Mouse (Mus musculus) liver, embryonic 14.5 days (tissue): Measurements from ENCODE around the gene Klhl10.

Experiments
- CTCF ChIP-seq: IDR thresholded peaks from 2 replicates; pipeline ENCODE4 v1.5.1; 2016; ENCODE audit warnings: antibody characterized with exemption, low read depth, control low read depth
- EP300 ChIP-seq: IDR thresholded peaks from 2 replicates; pipeline ENCODE4 v1.6.1; 2016; ENCODE audit warnings: antibody characterized with exemption, low read depth

DNA sequence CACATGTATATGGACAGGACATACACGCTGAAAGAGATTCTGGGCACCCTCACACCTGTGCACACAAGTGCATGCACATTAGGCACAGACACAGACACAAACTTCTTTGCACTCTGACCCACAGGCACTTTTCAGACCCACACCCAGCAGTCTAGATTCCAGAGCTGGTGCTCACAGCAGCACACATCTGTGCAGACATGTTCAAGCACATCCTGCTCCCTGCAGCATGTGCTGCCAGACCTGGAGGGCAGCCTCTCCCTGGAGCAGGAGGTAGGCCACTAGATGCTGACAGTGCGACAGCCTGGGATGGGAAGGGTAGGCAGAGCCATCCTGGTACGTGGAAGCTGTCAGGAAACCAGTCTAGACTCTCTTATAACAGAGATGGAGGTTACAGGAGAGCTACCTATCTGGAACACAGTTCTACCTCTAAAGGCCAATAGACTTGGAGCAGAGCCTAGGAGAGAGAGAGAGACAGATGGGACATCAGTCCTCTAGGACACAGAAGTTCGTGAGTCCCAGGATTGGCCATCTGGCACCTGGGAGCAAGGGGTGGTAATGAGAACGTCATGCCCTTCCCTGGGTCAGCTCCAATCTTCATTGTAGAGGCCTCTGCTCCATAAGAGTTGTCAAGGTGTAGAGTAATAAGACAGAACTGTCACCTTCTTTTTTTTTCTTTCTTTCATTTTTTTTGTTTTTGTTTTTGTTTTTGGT is 34.6 kb upstream of the Klhl10 start:
- TF ChIP-seq CTCF (no peak), EP300 (no peak)
